Mouse (Mus musculus) stomach, postnatal 0 days (tissue): ENCODE measurements around the gene Tmem132d. TPM values are rescaled to one million over a fixed set of nuclear protein-coding genes. Genes with fewer than 3 reads are reported as not detected.
"Not testable (repeated sequence)": the region's sequence is repeated elsewhere in the genome, so short reads cannot be mapped to it uniquely, and the experiment has no call there.

ENCODE experiments used
- ATAC-seq: fragments of 200-750 bp; cut with Nextera tagmentation; 2 replicates; pipeline ENCODE4 v1.8.0; 2017; ENCODE audit not compliant: low FRiP score, low TSS enrichment
- DNase-seq: peaks from one replicate; pipeline ENCODE4 v3.0.0-alpha.2; 2016; ENCODE audit warnings: low spot score
- H3K27ac ChIP-seq: fragments of 300-500 bp; sonication (generic); replicated peaks from 2 replicates; pipeline ENCODE4 v1.5.1; 2014; ENCODE audit warnings: mild to moderate bottlenecking, control low read depth
- H3K27me3 ChIP-seq: fragments of 300-500 bp; sonication (generic); 2 replicates; pipeline ENCODE4 v1.6.1; 2014; ENCODE audit warnings: low read length; ENCODE audit not compliant: control insufficient read depth, insufficient read depth
- H3K36me3 ChIP-seq: fragments of 300-500 bp; sonication (generic); 2 replicates; pipeline ENCODE4 v1.6.1; 2014; ENCODE audit warnings: low read length, mixed read lengths; ENCODE audit not compliant: control insufficient read depth, insufficient read depth
- H3K4me1 ChIP-seq: fragments of 300-500 bp; sonication (generic); replicated peaks from 2 replicates; pipeline ENCODE4 v1.6.1; 2014; ENCODE audit warnings: antibody characterized with exemption; ENCODE audit not compliant: control insufficient read depth, insufficient read depth
- H3K4me2 ChIP-seq: fragments of 300-500 bp; sonication (generic); replicated peaks from 2 replicates; pipeline ENCODE4 v1.6.1; 2014; ENCODE audit warnings: low read depth, mild to moderate bottlenecking, control low read depth, moderate library complexity
- H3K4me3 ChIP-seq: fragments of 300-500 bp; sonication (generic); 2 replicates; pipeline ENCODE4 v1.5.1; 2014; ENCODE audit warnings: low read depth, low read length, control low read depth
- H3K9ac ChIP-seq: fragments of 300-500 bp; sonication (generic); 2 replicates; pipeline ENCODE4 v1.6.1; 2014; ENCODE audit warnings: mild to moderate bottlenecking, low read length, control low read depth, mixed read lengths
- H3K9me3 ChIP-seq: fragments of 300-500 bp; sonication (generic); 2 replicates; pipeline ENCODE4 v1.6.1; 2016; ENCODE audit warnings: low read length; ENCODE audit not compliant: control insufficient read depth
- CTCF ChIP-seq: IDR thresholded peaks from 2 replicates; pipeline ENCODE4 v1.5.1; 2016; ENCODE audit warnings: antibody characterized with exemption, low read depth, mild to moderate bottlenecking, moderate library complexity
- EP300 ChIP-seq: optimal IDR thresholded peaks from 2 replicates; pipeline ENCODE3; 2016; ENCODE audit warnings: antibody characterized with exemption
- WGBS: fragments of 180-500 bp; shearing (Covaris S2); extraction: QIAGEN DNeasy Blood & Tissue Kit; methylation state at CpG from one replicate; pipeline ENCODE4 v1.1.7; 2014; 5-methylcytosine and 5-hydroxymethylcytosine counted together
- polyA plus RNA-seq: library from polyadenylated mRNA; unstranded; fragments of >200 nt; fragmentation: Nextera tagmentation; extraction: Ambion mirVana; gene quantifications from 2 replicates; pipeline ENCODE4 v1.2.1, GENCODE M21; 2015

Gene Tmem132d
- polyA plus RNA-seq, 1 experiment from 2014 or later = 0.16 TPM

DNA sequence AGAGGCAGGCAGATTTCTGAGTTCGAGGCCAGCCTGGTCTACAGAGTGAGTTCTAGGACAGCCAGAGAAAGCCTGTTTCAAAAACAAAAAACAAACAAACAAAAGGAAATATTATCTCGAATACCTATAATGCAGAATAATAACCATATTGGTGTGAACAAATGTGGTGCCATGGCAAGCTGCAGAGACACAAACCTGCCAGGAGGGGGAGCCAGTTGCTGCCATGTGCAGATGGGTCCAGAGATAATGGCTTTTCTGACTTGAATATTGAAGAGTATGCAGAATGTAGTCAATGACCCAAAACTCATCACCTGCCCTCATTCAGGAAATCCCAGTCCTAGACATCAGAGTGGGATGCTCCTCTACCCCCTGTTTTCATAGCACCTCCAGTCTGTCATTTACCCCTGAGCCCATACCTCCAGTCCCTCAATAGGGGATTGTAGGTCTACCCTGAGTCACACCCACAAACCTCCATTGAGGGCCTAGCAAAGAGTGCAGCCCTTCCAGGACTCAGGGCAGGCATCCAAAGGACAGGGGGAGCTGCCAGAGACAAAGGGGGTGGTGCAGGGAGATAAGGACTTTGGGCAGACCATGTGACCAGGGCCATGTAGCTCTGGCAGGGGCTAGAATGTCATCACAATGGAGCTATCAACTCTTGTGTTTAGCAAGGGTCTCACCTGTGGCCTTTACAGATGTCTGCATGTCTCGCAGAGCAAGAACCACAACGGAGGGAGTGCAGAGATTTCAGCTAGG is 676.0 kb downstream of the Tmem132d start:
- H3K27ac ChIP-seq = no peak overlapping the region
- no peaks in the 10 kb centered on the region for H3K27me3 ChIP-seq
- H3K36me3 ChIP-seq = no peaks in the 10 kb centered on the region
- ATAC-seq = no peak
- H3K9me3 ChIP-seq = no peaks in the 10 kb centered on the region
- H3K4me2 ChIP-seq = no peak overlapping the region
- TF ChIP-seq CTCF (peak; percentile 43), EP300 (no peak)
- no peak overlapping the region for H3K9ac ChIP-seq
- H3K4me1 ChIP-seq = no peaks in the 10 kb centered on the region
- peak; percentile 8 for DNase-seq
- no peak overlapping the region for H3K4me3 ChIP-seq
- 79% methylated on average over 4 of the region's 4 CpGs for WGBS

DNA sequence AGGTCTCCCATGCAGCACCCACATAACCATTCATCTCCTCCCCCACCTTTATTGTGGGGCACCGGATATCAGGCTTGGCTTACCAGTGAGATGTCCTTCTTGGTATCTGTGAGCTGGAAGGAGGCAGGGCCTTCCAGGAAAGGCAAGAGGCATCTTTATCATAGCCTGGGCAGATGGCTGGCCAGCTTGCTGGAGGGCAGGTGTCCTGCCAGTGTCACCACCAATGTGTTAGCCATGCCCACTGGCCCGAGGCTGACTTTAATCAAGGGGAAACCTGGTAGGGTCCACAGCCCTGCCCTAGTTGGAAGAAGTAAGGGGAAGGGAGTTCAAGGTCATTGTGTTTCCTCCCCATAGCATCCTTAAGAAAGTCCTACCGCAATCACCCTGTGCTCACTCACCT is 676.9 kb downstream of the Tmem132d start:
- ATAC-seq = no peak
- H3K27ac ChIP-seq = no peak overlapping the region
- no peak overlapping the region for H3K4me2 ChIP-seq
- DNase-seq = peak; percentile 4
- no peak overlapping the region for H3K9ac ChIP-seq
- 88% methylated on average over 3 of the region's 3 CpGs for WGBS
- no peaks in the 10 kb centered on the region for H3K27me3 ChIP-seq
- H3K36me3 ChIP-seq = no peaks in the 10 kb centered on the region
- no peaks in the 10 kb centered on the region for H3K9me3 ChIP-seq
- no peak overlapping the region for H3K4me3 ChIP-seq
- TF ChIP-seq EP300 = no peak
- no peak for TF ChIP-seq CTCF
- H3K4me1 ChIP-seq = no peaks in the 10 kb centered on the region

DNA sequence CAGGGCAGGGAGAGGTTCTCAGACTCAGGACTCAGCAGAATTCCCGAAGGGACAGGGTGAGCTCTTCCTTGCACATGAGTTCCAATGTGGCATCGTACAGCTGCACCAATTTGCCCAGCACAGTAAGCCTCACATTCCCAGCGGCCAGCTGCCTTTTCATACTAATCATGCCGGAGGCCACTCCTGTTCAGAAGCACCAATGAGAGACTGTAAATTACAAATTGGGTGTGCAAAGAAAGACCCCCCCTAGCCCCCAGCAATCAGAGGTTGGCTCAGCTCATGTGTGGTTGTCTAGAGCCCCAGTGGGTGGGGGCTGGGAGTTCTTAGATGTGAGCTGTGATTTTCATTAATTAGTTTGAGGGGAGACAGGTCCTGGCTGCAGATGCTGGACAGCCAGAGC is 677.3 kb downstream of the Tmem132d start:
- 84% methylated on average over 4 of the region's 4 CpGs for WGBS
- peak; percentile 3 for DNase-seq
- H3K4me1 ChIP-seq = no peaks in the 10 kb centered on the region
- TF ChIP-seq EP300 (no peak), CTCF (no peak)
- no peak overlapping the region for H3K4me3 ChIP-seq
- no peak overlapping the region for H3K9ac ChIP-seq
- H3K9me3 ChIP-seq = no peaks in the 10 kb centered on the region
- H3K4me2 ChIP-seq = no peak overlapping the region
- H3K36me3 ChIP-seq = no peaks in the 10 kb centered on the region
- ATAC-seq = no peak
- H3K27ac ChIP-seq = no peak overlapping the region
- H3K27me3 ChIP-seq = no peaks in the 10 kb centered on the region

DNA sequence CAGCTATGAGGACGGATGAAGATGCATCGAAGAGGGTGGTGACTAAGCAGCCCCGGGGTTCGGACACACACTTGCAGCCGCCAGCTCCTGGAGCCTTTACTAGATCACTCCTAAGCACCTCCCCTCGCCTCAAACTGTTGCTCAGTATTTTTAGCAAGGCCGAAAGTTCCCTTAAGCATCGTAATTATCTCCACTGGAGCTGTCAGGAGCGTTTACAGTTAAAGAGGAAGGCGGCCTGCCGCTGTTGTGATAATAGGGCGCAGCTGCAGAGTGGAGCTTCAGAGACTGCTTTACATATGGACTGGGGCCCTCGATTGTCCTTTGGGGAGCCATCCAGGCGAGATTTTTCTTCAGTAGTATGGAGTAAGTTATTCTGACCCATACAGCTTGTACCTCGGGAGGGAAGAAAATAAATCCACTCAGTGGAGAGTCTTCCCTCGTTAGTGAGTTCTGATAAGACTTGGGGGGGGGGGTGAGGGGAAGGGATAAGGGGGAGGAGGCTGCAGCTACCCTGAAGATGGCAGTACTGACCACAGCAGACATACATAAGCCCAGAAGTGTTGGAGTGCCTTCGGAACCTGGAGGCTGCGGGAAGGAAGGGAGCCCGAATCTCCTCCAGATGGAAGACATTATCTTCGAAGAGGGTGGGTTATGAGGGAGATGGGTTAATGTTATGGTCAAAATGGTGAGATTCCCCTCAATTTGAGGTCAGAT is 681.5 kb downstream of the Tmem132d start:
- Histone ChIP-seq H3K27ac (no peak overlapping the region), H3K9ac (no peak overlapping the region), H3K9me3 (no peaks in the 10 kb centered on the region), H3K36me3 (no peaks in the 10 kb centered on the region), H3K27me3 (no peaks in the 10 kb centered on the region), H3K4me1 (no peaks in the 10 kb centered on the region), H3K4me3 (no peak overlapping the region), H3K4me2 (no peak overlapping the region)
- no peak for TF ChIP-seq CTCF
- no peak for TF ChIP-seq EP300
- ATAC-seq = no peak
- no peak for DNase-seq
- WGBS = 24% methylated on average over 20 of the region's 20 CpGs

DNA sequence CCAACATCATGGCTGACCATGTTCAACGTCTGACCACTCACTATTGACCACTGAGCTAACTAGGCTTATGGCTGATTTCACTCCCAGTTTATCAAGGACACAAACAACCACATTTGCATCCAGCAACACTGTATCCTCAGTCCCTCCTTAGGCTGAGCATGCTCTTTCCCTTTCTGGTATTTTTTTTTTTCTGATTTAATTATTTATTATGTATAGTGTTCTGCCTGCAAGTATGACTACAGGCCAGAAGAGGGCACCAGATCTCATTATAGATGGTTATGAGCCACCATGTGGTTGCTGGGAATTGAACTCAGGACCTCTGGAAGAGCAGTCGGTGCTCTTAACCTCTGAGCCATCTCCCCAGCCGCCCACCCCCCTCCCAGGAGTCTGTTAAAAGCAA is 683.3 kb downstream of the Tmem132d start:
- not testable (repeated sequence) for H3K4me3 ChIP-seq, H3K9me3 ChIP-seq, H3K36me3 ChIP-seq, H3K27ac ChIP-seq, H3K4me2 ChIP-seq, H3K4me1 ChIP-seq, H3K27me3 ChIP-seq, DNase-seq, H3K9ac ChIP-seq, ATAC-seq
- 87% methylated on average over 3 of the region's 3 CpGs for WGBS

DNA sequence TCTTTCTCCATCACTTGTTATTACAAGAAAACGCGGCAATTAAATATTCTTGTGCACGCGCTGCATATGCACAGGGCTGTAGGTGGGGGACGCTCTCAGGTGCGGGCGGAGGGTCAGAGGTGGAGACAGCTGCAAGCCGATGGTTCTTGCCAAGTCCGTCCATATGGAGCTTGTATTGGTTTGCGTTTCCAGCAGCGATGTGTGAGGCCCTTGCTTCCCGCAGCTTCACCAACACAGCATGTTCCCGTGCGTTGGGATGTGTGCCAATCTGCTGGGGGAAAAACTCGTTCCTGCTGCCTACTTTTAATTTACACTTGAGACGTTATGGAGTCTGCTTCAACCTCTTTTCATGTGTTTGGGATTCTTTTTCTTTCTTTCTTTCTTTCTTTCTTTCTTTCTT is 691.5 kb downstream of the Tmem132d start:
- no peak for ATAC-seq
- H3K4me2 ChIP-seq = no peak overlapping the region
- 77% methylated on average over 16 of the region's 16 CpGs for WGBS
- no peak overlapping the region for H3K9ac ChIP-seq
- H3K4me3 ChIP-seq = no peak overlapping the region
- no peak overlapping the region for H3K27ac ChIP-seq
- TF ChIP-seq EP300 (no peak), CTCF (no peak)
- H3K9me3 ChIP-seq = no peaks in the 10 kb centered on the region
- H3K27me3 ChIP-seq = no peaks in the 10 kb centered on the region
- no peak for DNase-seq
- no peaks in the 10 kb centered on the region for H3K4me1 ChIP-seq
- H3K36me3 ChIP-seq = no peaks in the 10 kb centered on the region

Other genes starting within 250 kb of the Tmem132d start
- 2.8 and 2.9 TPM in 2 replicates for gene Fzd10, start 167.8 kb upstream of the Tmem132d start, polyA plus RNA-seq